Mouse (Mus musculus): ENCODE data around the gene Mtfr2. TPM values are rescaled to one million over a fixed set of nuclear protein-coding genes. Genes with fewer than 3 reads are reported as not detected.

Mtfr2 gene
- total and polyA plus RNA-seq, 2 experiments from 2014 or later: 0.23 to 0.27 TPM

DNA sequence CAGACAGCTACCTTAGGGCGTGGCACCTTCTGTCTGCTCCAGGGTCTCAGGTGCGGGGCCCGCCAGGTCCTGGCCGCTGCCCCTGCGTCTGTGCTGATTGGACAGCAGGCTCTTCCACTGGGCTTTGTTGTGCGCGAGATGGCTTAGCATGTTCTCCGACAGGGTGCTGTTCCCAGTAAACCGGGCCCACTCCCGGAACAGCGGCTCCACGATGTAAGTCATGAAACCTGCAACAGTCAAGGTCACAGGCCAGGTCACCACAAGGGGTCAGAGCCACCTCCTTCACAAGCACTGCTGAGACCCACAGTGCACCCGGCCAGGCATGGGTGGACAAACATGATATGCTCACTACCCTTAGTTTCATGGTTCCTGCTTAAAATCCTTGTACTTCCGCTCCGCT lies 52.8 kb downstream of the Mtfr2 start:
- Histone ChIP-seq H3K27me3 (ENCODE audit: insufficient read depth, low read length) (no peaks in the 10 kb centered on the region), H3K4me3 (ENCODE audit: low read depth, low read length) (no peak overlapping the region), H3K9ac (replicated peaks; ENCODE audit: low read length, poor library complexity, severe bottlenecking) (no peak overlapping the region), H3K9me3 (ENCODE audit: low read length) (no peaks in the 10 kb centered on the region), H3K4me2 (ENCODE audit: low read depth, low read length, poor library complexity, severe bottlenecking) (no peak overlapping the region), H3K27ac (ENCODE audit: low read depth, low read length) (no peak overlapping the region), H3K36me3 (ENCODE audit: insufficient read depth, low read length) (no peaks in the 10 kb centered on the region), H3K4me1 (ENCODE audit: insufficient read depth, low read length) (no peaks in the 10 kb centered on the region)
- no peak; the same call in 1 of the 2 replicates for ATAC-seq (ENCODE audit: low FRiP score)
- no peak for DNase-seq (ENCODE audit: low spot score)
- WGBS: 70% methylated on average over 15 of the region's 15 CpGs
- TF ChIP-seq CTCF (IDR thresholded peaks at IDR 0.05): no peak

DNA sequence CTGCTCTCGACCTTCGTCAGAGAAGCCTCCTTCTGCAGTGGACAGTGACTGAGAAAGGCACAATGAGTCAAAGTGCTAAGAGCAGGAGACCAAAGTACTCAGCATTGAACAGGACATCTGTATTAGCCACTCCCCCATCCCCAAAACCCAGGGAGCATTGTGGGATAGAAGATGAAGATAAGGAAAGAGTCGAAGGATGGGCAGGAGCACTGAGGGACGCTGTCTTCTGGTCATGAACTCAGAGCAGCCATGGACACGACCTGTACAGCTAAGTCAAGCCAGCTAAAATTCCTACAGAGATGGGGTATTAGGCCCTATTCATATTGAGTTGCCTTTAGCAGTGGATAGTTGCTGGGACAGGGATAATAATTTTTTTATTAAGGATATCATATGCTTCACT lies 55.4 kb downstream of the Mtfr2 start:
- DNase-seq (ENCODE audit: low spot score): no peak
- H3K27ac ChIP-seq (ENCODE audit: low read depth, low read length): no peak overlapping the region
- 88% methylated on average over 5 of the region's 5 CpGs for WGBS
- no peaks in the 10 kb centered on the region; the same call in 1 of the 2 replicates for H3K36me3 ChIP-seq (ENCODE audit: insufficient read depth, low read length)
- no peak overlapping the region for H3K4me2 ChIP-seq (ENCODE audit: low read depth, low read length, poor library complexity, severe bottlenecking)
- H3K4me3 ChIP-seq (ENCODE audit: low read depth, low read length): no peak overlapping the region
- H3K9me3 ChIP-seq (ENCODE audit: low read length): no peaks in the 10 kb centered on the region
- no peak for ATAC-seq (ENCODE audit: low FRiP score)
- no peaks in the 10 kb centered on the region for H3K4me1 ChIP-seq (ENCODE audit: insufficient read depth, low read length)
- TF ChIP-seq CTCF (IDR thresholded peaks at IDR 0.05): no peak
- no peak overlapping the region for H3K9ac ChIP-seq (replicated peaks; ENCODE audit: low read length, poor library complexity, severe bottlenecking)
- no peaks in the 10 kb centered on the region for H3K27me3 ChIP-seq (ENCODE audit: insufficient read depth, low read length)

DNA sequence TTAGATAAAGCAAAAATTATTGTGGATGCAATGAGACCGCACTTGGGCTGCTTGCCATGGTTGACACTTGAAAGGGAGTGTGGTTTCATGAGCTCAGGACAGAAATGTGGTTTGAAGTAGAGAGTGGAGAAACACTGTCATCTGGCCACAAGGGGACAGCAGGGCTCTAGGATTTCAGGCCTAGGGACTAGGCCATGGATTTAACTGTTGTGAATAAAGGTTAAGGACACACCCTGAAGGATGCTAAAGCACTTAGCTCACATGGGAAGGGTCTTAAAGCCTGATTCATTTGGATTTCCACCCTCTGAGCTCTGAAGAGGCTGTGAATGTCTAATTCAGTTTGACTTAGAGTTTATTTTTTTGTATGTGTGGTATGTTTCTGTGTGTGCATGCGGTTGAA lies 57.9 kb downstream of the Mtfr2 start:
- Histone ChIP-seq H3K36me3 (ENCODE audit: insufficient read depth, low read length) (no peaks in the 10 kb centered on the region; the same call in 1 of the 2 replicates), H3K4me3 (ENCODE audit: low read depth, low read length) (no peak overlapping the region), H3K9me3 (ENCODE audit: low read length) (no peaks in the 10 kb centered on the region), H3K4me1 (ENCODE audit: insufficient read depth, low read length) (no peaks in the 10 kb centered on the region), H3K9ac (replicated peaks; ENCODE audit: low read length, poor library complexity, severe bottlenecking) (no peak overlapping the region), H3K27me3 (ENCODE audit: insufficient read depth, low read length) (no peaks in the 10 kb centered on the region), H3K4me2 (ENCODE audit: low read depth, low read length, poor library complexity, severe bottlenecking) (no peak overlapping the region), H3K27ac (ENCODE audit: low read depth, low read length) (no peak overlapping the region)
- 91% methylated on average over 2 of the region's 2 CpGs for WGBS
- TF ChIP-seq CTCF (IDR thresholded peaks at IDR 0.05): peak; percentile 96
- peak; percentile 84 for ATAC-seq (ENCODE audit: low FRiP score)
- peak; percentile 79 for DNase-seq (ENCODE audit: low spot score)

DNA sequence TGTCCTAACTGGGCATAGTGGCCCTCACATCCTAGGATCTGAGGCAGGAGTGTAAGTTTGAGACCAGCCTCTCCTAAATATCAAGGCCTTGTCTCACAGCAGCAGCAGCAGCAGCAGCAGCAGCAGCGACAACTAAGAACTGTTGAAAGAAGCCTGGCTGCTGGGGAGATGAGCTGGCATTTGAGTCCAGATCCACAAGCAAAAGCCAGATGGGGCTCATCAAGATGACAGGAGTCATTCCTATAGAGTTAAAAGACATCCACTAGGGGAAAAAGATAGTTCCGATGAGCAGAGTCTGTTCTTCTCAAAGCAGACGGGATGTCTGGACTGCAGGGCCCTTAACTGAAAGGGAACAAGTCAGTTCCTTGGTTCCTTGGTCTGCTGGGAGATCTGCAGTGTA lies 60.8 kb downstream of the Mtfr2 start:
- Histone ChIP-seq H3K27me3 (ENCODE audit: insufficient read depth, low read length) (no peaks in the 10 kb centered on the region), H3K27ac (ENCODE audit: low read depth, low read length) (no peak overlapping the region), H3K4me2 (ENCODE audit: low read depth, low read length, poor library complexity, severe bottlenecking) (no peak overlapping the region), H3K4me3 (ENCODE audit: low read depth, low read length) (no peak overlapping the region), H3K9me3 (ENCODE audit: low read length) (no peaks in the 10 kb centered on the region), H3K9ac (replicated peaks; ENCODE audit: low read length, poor library complexity, severe bottlenecking) (no peak overlapping the region), H3K4me1 (ENCODE audit: insufficient read depth, low read length) (no peaks in the 10 kb centered on the region), H3K36me3 (ENCODE audit: insufficient read depth, low read length) (no peaks in the 10 kb centered on the region; the same call in none of the 2 replicates)
- WGBS: 89% methylated on average over 3 of the region's 3 CpGs
- TF ChIP-seq CTCF (IDR thresholded peaks at IDR 0.05): no peak
- DNase-seq (ENCODE audit: low spot score) (no peak), ATAC-seq (ENCODE audit: low FRiP score) (no peak)

DNA sequence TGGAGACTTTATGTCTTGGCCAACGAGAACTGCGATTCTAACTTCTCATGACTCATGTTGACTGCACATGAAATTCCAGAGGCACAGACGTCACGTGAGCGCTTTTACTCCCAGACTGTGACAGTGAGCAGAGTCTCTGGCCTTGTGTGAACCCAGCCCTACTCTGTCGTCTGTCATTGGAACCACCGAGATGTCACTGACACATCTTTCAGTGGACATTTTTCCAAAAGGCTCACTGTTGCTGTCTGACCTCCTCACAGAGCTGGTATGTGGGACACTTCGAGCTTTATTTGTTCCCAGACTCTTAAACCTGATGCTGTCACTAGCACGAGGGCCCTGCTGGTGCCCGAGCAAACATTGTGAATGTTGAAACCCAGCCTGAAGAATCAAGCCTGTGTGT lies 61.6 kb downstream of the Mtfr2 start:
- no peak overlapping the region for H3K4me3 ChIP-seq (ENCODE audit: low read depth, low read length)
- H3K4me1 ChIP-seq (ENCODE audit: insufficient read depth, low read length): no peaks in the 10 kb centered on the region
- no peaks in the 10 kb centered on the region for H3K27me3 ChIP-seq (ENCODE audit: insufficient read depth, low read length)
- no peak overlapping the region for H3K27ac ChIP-seq (ENCODE audit: low read depth, low read length)
- H3K36me3 ChIP-seq (ENCODE audit: insufficient read depth, low read length): no peaks in the 10 kb centered on the region; the same call in none of the 2 replicates
- WGBS: 94% methylated on average over 10 of the region's 10 CpGs
- ATAC-seq (ENCODE audit: low FRiP score): no peak
- no peak for TF ChIP-seq CTCF (IDR thresholded peaks at IDR 0.05)
- no peak overlapping the region for H3K9ac ChIP-seq (replicated peaks; ENCODE audit: low read length, poor library complexity, severe bottlenecking)
- H3K4me2 ChIP-seq (ENCODE audit: low read depth, low read length, poor library complexity, severe bottlenecking): no peak overlapping the region
- H3K9me3 ChIP-seq (ENCODE audit: low read length): no peaks in the 10 kb centered on the region
- no peak for DNase-seq (ENCODE audit: low spot score)

Other genes starting within 250 kb of the Mtfr2 start
- gene Map7, start 199.3 kb upstream of the Mtfr2 start, total RNA-seq (2014; rRNA removed): 8.3 and 13.9 TPM in 2 replicates
- 6.6 and 8.7 TPM in 2 replicates for gene Map7, start 199.3 kb upstream of the Mtfr2 start, polyA plus RNA-seq (2015; fragmentation: Nextera tagmentation; extraction: Ambion mirVana)
- gene Bclaf1, start 35.3 kb upstream of the Mtfr2 start, total RNA-seq (2014; rRNA removed): 91.1 and 137 TPM in 2 replicates
- gene Bclaf1, start 35.3 kb upstream of the Mtfr2 start, polyA plus RNA-seq (2015; fragmentation: Nextera tagmentation; extraction: Ambion mirVana): 84.8 and 101 TPM in 2 replicates

Data from midbrain, postnatal 0 days (tissue).